Mouse (Mus musculus) kidney, embryonic 16.5 days (tissue): ENCODE measurements at regions not wholly inside any gene's neighbourhood (a gene's known extent, or its start where the extent isn't known, plus 50 kb on each side); places are given as distances from the start of the nearest gene placed in this dataset.

Source experiments
- ATAC-seq: fragments of 200-750 bp; cut with Nextera tagmentation; 2 replicates; pipeline ENCODE4 v1.8.0; 2017; ENCODE audit warnings: moderate TSS enrichment; ENCODE audit not compliant: low FRiP score, low TSS enrichment
- H3K27ac ChIP-seq: fragments of 300-500 bp; sonication (generic); 2 replicates; pipeline ENCODE4 v1.5.1; 2014; ENCODE audit warnings: low read length
- H3K27me3 ChIP-seq: fragments of 300-500 bp; sonication (generic); 2 replicates; pipeline ENCODE4 v1.6.1; 2014; ENCODE audit warnings: low read length, control low read depth, mixed read lengths; ENCODE audit not compliant: insufficient read depth
- H3K36me3 ChIP-seq: fragments of 300-500 bp; sonication (generic); 2 replicates; pipeline ENCODE4 v1.6.1; 2014; ENCODE audit warnings: low read length, control low read depth, mixed read lengths; ENCODE audit not compliant: insufficient read depth
- H3K4me1 ChIP-seq: fragments of 300-500 bp; sonication (generic); 2 replicates; pipeline ENCODE4 v1.6.1; 2014; ENCODE audit warnings: low read length, control low read depth, mixed read lengths; ENCODE audit not compliant: insufficient read depth
- H3K4me2 ChIP-seq: fragments of 300-500 bp; sonication (generic); replicated peaks from 2 replicates; pipeline ENCODE4 v1.6.1; 2014; ENCODE audit warnings: low read depth, low read length
- H3K4me3 ChIP-seq: fragments of 300-500 bp; sonication (generic); 2 replicates; pipeline ENCODE4 v1.5.1; 2014; ENCODE audit warnings: mild to moderate bottlenecking, low read length
- H3K9ac ChIP-seq: fragments of 300-500 bp; sonication (generic); replicated peaks from 2 replicates; pipeline ENCODE4 v1.6.1; 2014; ENCODE audit warnings: low read length
- H3K9me3 ChIP-seq: fragments of 300-500 bp; sonication (generic); 2 replicates; pipeline ENCODE4 v1.6.1; 2016; ENCODE audit warnings: low read length, control low read depth
- WGBS: fragments of 180-500 bp; shearing (Covaris S2); extraction: QIAGEN DNeasy Blood & Tissue Kit; methylation state at CpG from one replicate; pipeline ENCODE4 v1.1.7; 2014; 5-methylcytosine and 5-hydroxymethylcytosine counted together

DNA sequence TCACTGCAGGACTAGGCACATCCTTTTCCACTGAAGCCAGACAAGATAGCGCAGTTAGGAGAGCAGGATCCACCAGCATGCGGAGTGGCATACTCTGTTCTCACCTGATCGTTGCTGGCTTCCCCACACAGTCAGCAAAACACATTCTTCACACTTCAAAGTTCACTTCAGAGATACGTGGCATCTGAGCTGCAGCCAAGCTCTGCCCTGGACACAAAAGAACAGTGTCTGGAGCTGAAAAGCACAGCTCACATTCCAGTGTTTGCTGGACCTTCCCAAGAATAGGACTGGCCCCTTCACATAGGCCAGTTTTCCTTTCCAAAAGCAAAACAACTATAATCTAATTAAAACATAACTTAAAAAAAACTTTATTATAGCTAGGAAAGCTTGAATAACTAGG, 264.7 kb upstream of the Spred2 start:
- Histone ChIP-seq H3K27me3 (no peaks in the 10 kb centered on the region), H3K9me3 (no peaks in the 10 kb centered on the region), H3K27ac (no peak overlapping the region), H3K36me3 (no peaks in the 10 kb centered on the region), H3K4me1 (0 out of 2 replicates have a peak, but pooled peaks cover 4% of the 10 kb centered on the region), H3K4me2 (no peak overlapping the region), H3K4me3 (no peak overlapping the region), H3K9ac (no peak overlapping the region)
- WGBS: 64% methylated on average over 4 of the region's 4 CpGs
- no peak; the same call in 1 of the 2 replicates for ATAC-seq

DNA sequence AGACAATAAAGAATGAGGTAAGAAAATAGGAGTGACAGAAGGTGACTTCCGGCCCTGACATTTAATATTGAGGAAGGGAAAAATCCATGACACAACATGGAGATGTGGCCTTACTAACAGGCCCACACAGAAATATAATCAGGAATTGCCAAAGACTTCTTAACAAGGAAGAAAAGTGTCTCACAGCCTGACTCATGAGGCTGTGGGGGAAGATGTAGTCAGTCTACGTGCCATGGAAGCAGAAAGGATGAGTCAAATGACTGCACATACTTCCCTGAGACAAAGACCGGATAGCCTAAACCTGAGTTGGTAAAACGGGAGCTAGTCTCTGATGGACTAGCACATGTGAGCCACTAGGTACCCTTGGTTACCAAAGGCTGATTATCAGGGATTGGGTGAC, 257.4 kb upstream of the Spred2 start:
- H3K4me2 ChIP-seq: no peak overlapping the region
- no peaks in the 10 kb centered on the region for H3K27me3 ChIP-seq
- no peak overlapping the region for H3K27ac ChIP-seq
- no peak overlapping the region for H3K9ac ChIP-seq
- no peaks in the 10 kb centered on the region for H3K36me3 ChIP-seq
- no peak for ATAC-seq
- H3K9me3 ChIP-seq: no peaks in the 10 kb centered on the region
- no peak overlapping the region for H3K4me3 ChIP-seq
- 86% methylated on average over 4 of the region's 4 CpGs for WGBS
- H3K4me1 ChIP-seq: no peaks in the 10 kb centered on the region

DNA sequence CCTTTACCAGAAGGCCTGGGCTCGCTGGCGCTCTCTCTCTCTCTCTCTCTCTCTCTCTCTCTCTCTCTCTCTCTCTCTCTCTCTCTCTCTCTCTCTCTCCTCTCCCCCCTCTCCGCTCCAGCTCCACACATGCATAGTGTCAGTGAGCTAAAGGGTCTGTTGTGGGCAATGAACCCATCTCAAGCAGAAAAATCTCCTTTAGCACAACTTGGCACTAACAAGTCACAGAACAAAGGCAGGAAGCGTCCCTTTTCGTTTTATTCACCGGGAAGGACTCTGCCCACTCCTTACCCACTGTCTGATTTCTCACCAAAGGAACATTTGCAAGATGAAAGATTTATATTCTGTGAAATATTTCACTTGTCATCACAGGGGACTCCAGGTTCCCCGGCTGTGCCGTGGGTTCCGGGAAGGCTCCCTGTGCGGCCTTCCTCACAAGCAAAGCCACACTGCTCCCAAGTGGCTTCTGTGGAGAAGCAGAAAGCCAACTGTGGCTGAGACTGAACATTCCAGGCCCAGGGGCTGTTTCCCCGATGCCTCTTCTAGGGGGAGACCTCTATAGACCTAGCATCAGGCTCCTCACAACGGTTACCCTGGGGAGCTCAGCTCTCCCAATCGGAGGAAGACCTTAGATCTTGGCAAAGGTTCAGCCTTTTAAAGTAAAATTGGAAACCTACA, 253.2 kb upstream of the Spred2 start:
- Histone ChIP-seq H3K4me1 (no peaks in the 10 kb centered on the region), H3K4me2 (0 out of 2 replicates have a peak overlapping the region, but pooled peaks have one; percentile 6), H3K27ac (no peak overlapping the region), H3K9ac (no peak overlapping the region), H3K4me3 (no peak overlapping the region), H3K36me3 (no peaks in the 10 kb centered on the region), H3K27me3 (no peaks in the 10 kb centered on the region), H3K9me3 (no peaks in the 10 kb centered on the region)
- 30% methylated on average over 13 of the region's 13 CpGs for whole genome bisulfite sequencing
- peak; percentile 59 for ATAC-seq

DNA sequence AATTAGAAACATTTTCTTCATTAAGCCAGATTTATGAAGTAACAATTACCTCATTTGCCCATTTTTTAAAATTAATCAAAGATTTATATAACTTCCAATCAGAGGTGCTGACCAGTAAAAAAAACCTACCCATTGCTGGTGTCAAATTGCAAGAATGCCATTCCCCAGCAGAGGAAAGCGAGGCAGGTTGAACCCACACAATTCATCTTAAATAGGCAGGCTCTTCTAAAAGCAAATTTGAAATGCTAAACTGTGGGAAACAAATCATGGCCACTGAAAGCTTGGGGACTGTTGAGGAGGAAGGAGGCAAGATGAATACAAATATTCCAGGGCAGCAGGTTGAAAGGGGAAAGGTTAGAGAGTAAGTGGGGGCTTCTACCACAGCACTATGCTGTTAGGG, 251.2 kb upstream of the Spred2 start:
- Histone ChIP-seq H3K9me3 (no peaks in the 10 kb centered on the region), H3K36me3 (no peaks in the 10 kb centered on the region), H3K9ac (no peak overlapping the region), H3K27ac (no peak overlapping the region), H3K27me3 (no peaks in the 10 kb centered on the region), H3K4me2 (no peak overlapping the region), H3K4me1 (no peaks in the 10 kb centered on the region), H3K4me3 (no peak overlapping the region)
- 50% methylated on average over 1 of the region's 1 CpGs for WGBS
- ATAC-seq: no peak

DNA sequence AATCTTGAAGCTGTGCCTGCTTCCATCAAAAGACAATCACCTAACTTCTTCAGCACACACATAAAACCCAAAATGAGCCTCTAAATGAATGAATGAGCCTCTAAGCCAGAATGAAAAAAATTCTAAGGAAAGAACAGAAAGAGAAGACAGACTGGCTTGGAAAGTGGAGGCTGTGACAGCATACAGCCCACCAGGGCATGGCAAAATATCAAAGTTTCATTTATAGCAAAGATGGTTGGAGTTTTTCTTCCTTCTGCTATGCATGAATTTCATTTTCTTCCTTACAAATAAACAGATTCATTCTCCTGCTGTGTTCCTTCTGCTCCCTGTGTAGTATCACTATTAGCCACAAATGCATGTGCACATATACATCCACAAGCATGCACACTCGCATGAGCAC, 247.7 kb upstream of the Spred2 start:
- H3K27ac ChIP-seq: no peak overlapping the region
- 82% methylated on average over 1 of the region's 1 CpGs for WGBS
- H3K9ac ChIP-seq: no peak overlapping the region
- no peak for ATAC-seq
- no peaks in the 10 kb centered on the region for H3K27me3 ChIP-seq
- no peak overlapping the region for H3K4me3 ChIP-seq
- H3K4me2 ChIP-seq: no peak overlapping the region
- no peaks in the 10 kb centered on the region for H3K9me3 ChIP-seq
- no peaks in the 10 kb centered on the region for H3K4me1 ChIP-seq
- no peaks in the 10 kb centered on the region for H3K36me3 ChIP-seq

DNA sequence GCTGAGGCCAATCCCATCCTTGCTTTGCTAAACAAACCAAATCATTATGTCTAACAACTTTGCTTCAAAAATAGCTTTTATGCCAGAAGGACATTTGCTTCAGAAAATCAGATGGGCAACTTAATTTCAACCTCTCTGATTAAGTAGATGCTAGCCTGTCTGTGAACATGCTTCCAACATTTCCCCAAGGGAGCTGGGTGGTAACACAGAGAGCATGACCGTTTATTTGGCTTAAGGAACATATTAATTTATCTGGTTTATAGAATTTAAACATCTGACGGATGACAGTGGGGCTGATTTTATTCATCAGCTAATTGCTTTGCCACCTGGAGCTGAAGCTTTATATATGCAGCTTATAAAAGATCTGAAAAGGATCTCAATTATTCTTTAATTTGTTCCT, 245.1 kb upstream of the Spred2 start:
- Histone ChIP-seq H3K4me2 (no peak overlapping the region), H3K9me3 (no peaks in the 10 kb centered on the region), H3K36me3 (no peaks in the 10 kb centered on the region), H3K9ac (no peak overlapping the region), H3K27ac (no peak overlapping the region), H3K4me3 (no peak overlapping the region), H3K27me3 (no peaks in the 10 kb centered on the region), H3K4me1 (no peaks in the 10 kb centered on the region)
- no peak for ATAC-seq
- WGBS: 73% methylated on average over 2 of the region's 2 CpGs

DNA sequence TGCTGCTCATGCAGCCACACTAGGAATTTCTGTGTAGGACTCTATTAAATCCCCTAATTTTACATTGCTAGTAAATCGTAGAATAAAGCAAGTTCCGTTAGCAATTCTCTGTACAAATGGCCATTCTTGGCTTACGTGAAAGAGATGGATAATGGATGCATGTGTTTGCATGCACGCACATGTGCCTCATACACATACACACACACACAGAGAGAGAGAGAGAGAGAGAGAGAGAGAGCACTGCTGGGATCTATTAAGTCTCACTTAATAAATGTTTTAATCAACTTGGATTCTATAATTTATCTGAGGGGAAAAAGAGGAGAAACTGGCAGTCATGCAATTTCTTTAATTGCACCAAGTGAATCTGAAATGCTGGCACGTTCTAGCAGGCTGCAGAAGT, 244.5 kb upstream of the Spred2 start:
- H3K9me3 ChIP-seq: peaks cover 2% of the 10 kb centered on the region; the same call in 1 of the 2 replicates
- no peak overlapping the region for H3K4me3 ChIP-seq
- H3K27me3 ChIP-seq: no peaks in the 10 kb centered on the region
- no peaks in the 10 kb centered on the region for H3K4me1 ChIP-seq
- H3K9ac ChIP-seq: no peak overlapping the region
- WGBS: 84% methylated on average over 5 of the region's 5 CpGs
- H3K36me3 ChIP-seq: no peaks in the 10 kb centered on the region
- H3K4me2 ChIP-seq: no peak overlapping the region
- no peak overlapping the region for H3K27ac ChIP-seq
- no peak for ATAC-seq

DNA sequence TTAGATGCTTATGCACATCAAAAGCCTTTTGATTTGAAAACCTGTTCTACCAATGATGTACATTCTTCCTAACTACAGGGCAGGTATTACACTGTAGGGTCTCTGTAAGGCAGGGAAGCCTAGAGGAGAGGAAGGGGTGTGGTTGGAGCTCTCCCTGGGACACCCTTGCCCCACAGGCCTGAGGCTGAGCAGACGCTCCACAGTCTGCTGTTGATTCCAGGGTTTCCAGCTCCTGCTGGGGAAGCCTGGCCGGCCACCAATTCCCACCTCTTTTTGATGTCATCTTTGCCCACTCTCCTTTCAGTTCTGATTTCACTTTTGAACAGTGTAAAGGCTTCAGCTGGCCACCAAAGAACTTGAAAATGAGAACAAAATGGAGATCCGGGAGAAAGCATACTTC, 223.0 kb upstream of the Spred2 start:
- Histone ChIP-seq H3K36me3 (no peaks in the 10 kb centered on the region), H3K27me3 (no peaks in the 10 kb centered on the region), H3K4me2 (no peak overlapping the region), H3K4me1 (no peaks in the 10 kb centered on the region), H3K4me3 (no peak overlapping the region), H3K9me3 (no peaks in the 10 kb centered on the region), H3K27ac (no peak overlapping the region), H3K9ac (no peak overlapping the region)
- 0 out of 2 replicates have a peak, but pooled peaks have one; percentile 23 for ATAC-seq
- 55% methylated on average over 3 of the region's 3 CpGs for WGBS

DNA sequence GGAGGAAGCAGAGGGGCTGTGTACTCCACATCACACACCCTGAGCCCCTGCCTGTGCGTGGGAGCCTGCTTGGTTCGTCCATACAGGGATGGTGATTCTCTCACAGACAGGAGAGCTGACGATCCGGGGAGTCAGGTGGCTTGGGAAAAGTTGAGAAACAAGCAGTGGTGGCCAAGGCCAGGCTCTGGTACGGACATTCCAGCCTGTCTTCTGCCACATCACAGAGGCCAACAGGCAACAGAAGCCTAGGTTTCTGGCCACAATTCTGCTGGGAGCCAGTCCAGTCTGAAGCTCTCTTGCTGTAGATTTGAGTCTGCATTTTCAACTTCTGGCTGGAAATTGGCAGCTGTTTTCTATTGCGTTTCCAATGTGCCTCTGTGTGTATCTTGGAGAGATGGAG, 215.4 kb upstream of the Spred2 start:
- Histone ChIP-seq H3K4me3 (no peak overlapping the region), H3K9me3 (no peaks in the 10 kb centered on the region), H3K4me2 (no peak overlapping the region), H3K9ac (no peak overlapping the region), H3K4me1 (no peaks in the 10 kb centered on the region; the same call in 1 of the 2 replicates), H3K27me3 (no peaks in the 10 kb centered on the region), H3K27ac (no peak overlapping the region), H3K36me3 (no peaks in the 10 kb centered on the region)
- 70% methylated on average over 6 of the region's 6 CpGs for WGBS
- no peak for ATAC-seq

DNA sequence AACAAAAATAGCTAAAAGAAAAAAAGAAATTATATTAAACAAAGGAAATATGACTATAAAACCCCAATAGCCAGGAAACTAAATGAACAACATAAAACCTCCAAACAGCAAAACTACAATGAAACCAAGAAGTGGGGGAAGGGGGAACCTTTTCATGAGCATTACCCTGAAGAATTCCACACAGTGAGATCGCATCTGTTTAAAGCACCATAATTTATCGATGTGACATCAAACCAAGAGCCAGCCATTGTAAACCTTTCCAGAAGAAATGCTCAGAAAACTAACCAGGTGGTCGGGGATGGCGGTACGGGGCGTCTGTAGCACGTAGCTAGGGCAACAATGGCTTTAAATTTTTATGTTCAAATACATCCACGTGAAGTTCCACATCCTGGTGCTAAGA, 214.8 kb upstream of the Spred2 start:
- H3K27ac ChIP-seq: no peak overlapping the region
- no peak overlapping the region for H3K4me3 ChIP-seq
- no peak overlapping the region for H3K4me2 ChIP-seq
- 60% methylated on average over 8 of the region's 8 CpGs for WGBS
- no peaks in the 10 kb centered on the region for H3K36me3 ChIP-seq
- no peaks in the 10 kb centered on the region for H3K9me3 ChIP-seq
- H3K9ac ChIP-seq: no peak overlapping the region
- no peak for ATAC-seq
- no peaks in the 10 kb centered on the region for H3K27me3 ChIP-seq
- peaks cover 5% of the 10 kb centered on the region; the same call in 1 of the 2 replicates for H3K4me1 ChIP-seq
